Mouse (Mus musculus): ENCODE results near the gene Gm10570.

GRCm38 (mm10) chr4:130286531-130286930 lies 21.9 kb downstream of the Gm10570 start:
- TF ChIP-seq CTCF (conservative IDR thresholded peaks at IDR 0.05; ENCODE audit: low read length) (no peak), POU5F1 (IDR thresholded peaks at IDR 0.05; ENCODE audit: borderline replicate concordance, low read length) (no peak)
